Mouse (Mus musculus): Measurements from ENCODE around the gene Sh3gl1. TPM values are rescaled to one million over a fixed set of nuclear protein-coding genes. Genes with fewer than 3 reads are reported as not detected.

Sh3gl1 gene
- polyA plus RNA-seq, 1 experiment from 2014 or later, result 101 TPM

GRCm38 (mm10) chr17:55969560-55969959 is 66.9 kb downstream of the Sh3gl1 start:
- TF ChIP-seq CTCF (IDR thresholded peaks at IDR 0.05; ENCODE audit: low read depth) (no peak), EP300 (optimal IDR thresholded peaks at IDR 0.05) (no peak)
- Histone ChIP-seq H3K27me3 (ENCODE audit: control insufficient read depth, insufficient read depth, low read length) (no peaks in the 10 kb centered on the region), H3K36me3 (ENCODE audit: control insufficient read depth, insufficient read depth, low read length) (peaks cover 18% of the 10 kb centered on the region), H3K4me3 (ENCODE audit: low read depth, low read length) (no peak overlapping the region), H3K9me3 (ENCODE audit: control insufficient read depth, low read length) (no peaks in the 10 kb centered on the region), H3K4me2 (replicated peaks; ENCODE audit: low read depth) (no peak overlapping the region), H3K27ac (replicated peaks) (no peak overlapping the region), H3K9ac (ENCODE audit: low read length) (no peak overlapping the region), H3K4me1 (replicated peaks; ENCODE audit: control insufficient read depth, insufficient read depth) (no peaks in the 10 kb centered on the region)
- ATAC-seq (ENCODE audit: low FRiP score, low TSS enrichment) (no peak), DNase-seq (ENCODE audit: low spot score) (no peak)
- WGBS, result 41% methylated on average over 14 of the region's 14 CpGs

- H3K9ac ChIP-seq (ENCODE audit: low read length), result no peak overlapping the region
- no peaks in the 10 kb centered on the region for H3K4me1 ChIP-seq (replicated peaks; ENCODE audit: control insufficient read depth, insufficient read depth)
- no peaks in the 10 kb centered on the region for H3K27me3 ChIP-seq (ENCODE audit: control insufficient read depth, insufficient read depth, low read length)
- WGBS, result 63% methylated on average over 7 of the region's 7 CpGs
- no peak for TF ChIP-seq CTCF (IDR thresholded peaks at IDR 0.05; ENCODE audit: low read depth)
- no peak for ATAC-seq (ENCODE audit: low FRiP score, low TSS enrichment)
- no peak overlapping the region for H3K4me2 ChIP-seq (replicated peaks; ENCODE audit: low read depth)
- no peak for DNase-seq (ENCODE audit: low spot score)
- no peak overlapping the region for H3K27ac ChIP-seq (replicated peaks)
- H3K4me3 ChIP-seq (ENCODE audit: low read depth, low read length), result no peak overlapping the region
- H3K9me3 ChIP-seq (ENCODE audit: control insufficient read depth, low read length), result no peaks in the 10 kb centered on the region
- H3K36me3 ChIP-seq (ENCODE audit: control insufficient read depth, insufficient read depth, low read length), result peaks cover 18% of the 10 kb centered on the region
Measured at GRCm38 (mm10) chr17:55968210-55968609, 68.2 kb downstream of the Sh3gl1 start.

GRCm38 (mm10) chr17:55967186-55967585 is 69.2 kb downstream of the Sh3gl1 start:
- Histone ChIP-seq H3K9ac (ENCODE audit: low read length) (no peak overlapping the region), H3K4me2 (replicated peaks; ENCODE audit: low read depth) (no peak overlapping the region), H3K36me3 (ENCODE audit: control insufficient read depth, insufficient read depth, low read length) (peaks cover 20% of the 10 kb centered on the region), H3K27me3 (ENCODE audit: control insufficient read depth, insufficient read depth, low read length) (no peaks in the 10 kb centered on the region), H3K9me3 (ENCODE audit: control insufficient read depth, low read length) (no peaks in the 10 kb centered on the region), H3K4me3 (ENCODE audit: low read depth, low read length) (no peak overlapping the region), H3K4me1 (replicated peaks; ENCODE audit: control insufficient read depth, insufficient read depth) (no peaks in the 10 kb centered on the region), H3K27ac (replicated peaks) (no peak overlapping the region)
- WGBS, result 91% methylated on average over 4 of the region's 4 CpGs
- DNase-seq (ENCODE audit: low spot score), result no peak
- ATAC-seq (ENCODE audit: low FRiP score, low TSS enrichment), result no peak
- TF ChIP-seq EP300 (optimal IDR thresholded peaks at IDR 0.05) (no peak), CTCF (IDR thresholded peaks at IDR 0.05; ENCODE audit: low read depth) (no peak)

Other genes starting within 250 kb of the Sh3gl1 start
- gene Zfp119a, start 157.7 kb downstream of the Sh3gl1 start, polyA plus RNA-seq (2015; fragmentation: Nextera tagmentation; extraction: Ambion mirVana), result 7.3 and 7.5 TPM in 2 replicates
- gene Zfp959, start 144.5 kb downstream of the Sh3gl1 start, polyA plus RNA-seq (2015; fragmentation: Nextera tagmentation; extraction: Ambion mirVana), result 7.5 and 7.7 TPM in 2 replicates
- gene Zfp119b, start 87.1 kb downstream of the Sh3gl1 start, polyA plus RNA-seq (2015; fragmentation: Nextera tagmentation; extraction: Ambion mirVana), result 4.9 and 5.8 TPM in 2 replicates
- 2.7 and 3.1 TPM in 2 replicates for gene Ebi3, start 84.0 kb downstream of the Sh3gl1 start, polyA plus RNA-seq (2015; fragmentation: Nextera tagmentation; extraction: Ambion mirVana)
- 12.5 and 12.6 TPM in 2 replicates for gene Yju2, start 77.5 kb downstream of the Sh3gl1 start, polyA plus RNA-seq (2015; fragmentation: Nextera tagmentation; extraction: Ambion mirVana)
- 3.2 and 3.4 TPM in 2 replicates for gene Shd, start 66.2 kb downstream of the Sh3gl1 start, polyA plus RNA-seq (2015; fragmentation: Nextera tagmentation; extraction: Ambion mirVana)
- 2.7 and 3.5 TPM in 2 replicates for gene Fsd1, start 50.1 kb downstream of the Sh3gl1 start, polyA plus RNA-seq (2015; fragmentation: Nextera tagmentation; extraction: Ambion mirVana)
- 44.2 and 50.6 TPM in 2 replicates for gene Stap2, start 31.1 kb downstream of the Sh3gl1 start, polyA plus RNA-seq (2015; fragmentation: Nextera tagmentation; extraction: Ambion mirVana)
- gene Mpnd, start 30.9 kb downstream of the Sh3gl1 start, polyA plus RNA-seq (2015; fragmentation: Nextera tagmentation; extraction: Ambion mirVana), result 28.9 and 34.9 TPM in 2 replicates
- 4.5 and 5.0 TPM in 2 replicates for gene Chaf1a, start 3.8 kb upstream of the Sh3gl1 start, polyA plus RNA-seq (2015; fragmentation: Nextera tagmentation; extraction: Ambion mirVana)
- 43.0 and 45.1 TPM in 2 replicates for gene Ubxn6, start 38.4 kb upstream of the Sh3gl1 start, polyA plus RNA-seq (2015; fragmentation: Nextera tagmentation; extraction: Ambion mirVana)
- gene Hdgfl2, start 43.0 kb upstream of the Sh3gl1 start, polyA plus RNA-seq (2015; fragmentation: Nextera tagmentation; extraction: Ambion mirVana), result 37.8 and 38.4 TPM in 2 replicates
- 0.95 and 1.4 TPM in 2 replicates for gene Plin4, start 73.2 kb upstream of the Sh3gl1 start, polyA plus RNA-seq (2015; fragmentation: Nextera tagmentation; extraction: Ambion mirVana)
- 0.48 and 0.65 TPM in 2 replicates for gene Plin5, start 81.0 kb upstream of the Sh3gl1 start, polyA plus RNA-seq (2015; fragmentation: Nextera tagmentation; extraction: Ambion mirVana)
- gene Lrg1, start 85.4 kb upstream of the Sh3gl1 start, polyA plus RNA-seq (2015; fragmentation: Nextera tagmentation; extraction: Ambion mirVana), result 1.2 and 1.9 TPM in 2 replicates
- 0.31 and 0.39 TPM in 2 replicates for gene Sema6b, start 103.7 kb upstream of the Sh3gl1 start, polyA plus RNA-seq (2015; fragmentation: Nextera tagmentation; extraction: Ambion mirVana)
- gene Tnfaip8l1, start 125.8 kb upstream of the Sh3gl1 start, polyA plus RNA-seq (2015; fragmentation: Nextera tagmentation; extraction: Ambion mirVana), result 4.4 and 5.2 TPM in 2 replicates
- 77.0 and 83.0 TPM in 2 replicates for gene Mydgf, start 147.3 kb upstream of the Sh3gl1 start, polyA plus RNA-seq (2015; fragmentation: Nextera tagmentation; extraction: Ambion mirVana)
- gene Dpp9, start 182.3 kb upstream of the Sh3gl1 start, polyA plus RNA-seq (2015; fragmentation: Nextera tagmentation; extraction: Ambion mirVana), result 13.8 and 14.0 TPM in 2 replicates
- 9.6 and 10.0 TPM in 2 replicates for gene Fem1a, start 220.2 kb upstream of the Sh3gl1 start, polyA plus RNA-seq (2015; fragmentation: Nextera tagmentation; extraction: Ambion mirVana)
- gene Ticam1, start 240.2 kb upstream of the Sh3gl1 start, polyA plus RNA-seq (2015; fragmentation: Nextera tagmentation; extraction: Ambion mirVana), result 4.6 and 6.4 TPM in 2 replicates

All from stomach, postnatal 0 days (tissue).